Mouse (Mus musculus): Measurements from ENCODE around the gene Cd79a. TPM values are rescaled to one million over a fixed set of nuclear protein-coding genes. Genes with fewer than 3 reads are reported as not detected.

The Cd79a gene
- total and polyA plus RNA-seq, 3 experiments, result 0.23 to 0.61 TPM; not detected in 1

- TF ChIP-seq NRF1 (IDR thresholded peaks at IDR 0.05; ENCODE audit: insufficient read depth, low read depth, low read length, poor library complexity, severe bottlenecking) (no peak; the same call in 1 of the 2 replicates), KAT2A (conservative IDR thresholded peaks at IDR 0.05; ENCODE audit: low read depth, low read length) (peak; percentile 65; the same call in 1 of the 2 replicates), JUND (IDR thresholded peaks at IDR 0.05; ENCODE audit: low read depth, low read length) (no peak), MEF2A (IDR thresholded peaks at IDR 0.05; ENCODE audit: extremely low read depth, insufficient replicate concordance, low read depth, low read length, poor library complexity, severe bottlenecking) (no peak), ELF1 (IDR thresholded peaks at IDR 0.05; ENCODE audit: low read depth, low read length) (peak; percentile 98), TAL1 (IDR thresholded peaks at IDR 0.05; ENCODE audit: low read length) (no peak), ZNF384 (IDR thresholded peaks at IDR 0.05; ENCODE audit: low read depth, low read length) (no peak), MYC (IDR thresholded peaks at IDR 0.05; ENCODE audit: low read depth, low read length) (peak; percentile 92), ZC3H11A (IDR thresholded peaks at IDR 0.05; ENCODE audit: low read depth, low read length) (no peak)
Measured at GRCm38 (mm10) chr7:24904070-24904483, 6.9 kb downstream of the Cd79a start (continued).

- Histone ChIP-seq H3K27ac (ENCODE audit: control insufficient read depth, low read depth, low read length) (no peak overlapping the region; the same call in 1 of the 2 replicates), H3K4me3 (ENCODE audit: control insufficient read depth in 1 of 2, insufficient read depth in 1 of 2, low read depth in 2 of 2, low read length in 2 of 2) (peak overlapping the region; percentile 79 to 92), H3K36me3 (ENCODE audit: control insufficient read depth in 1 of 2, insufficient read depth in 2 of 2, low read length in 2 of 2) (peaks cover 0 to 23% of the 10 kb centered on the region in 2 experiments), H3K79me2 (ENCODE audit: control insufficient read depth, insufficient read depth, low read length, poor library complexity) (peaks cover 28% of the 10 kb centered on the region), H3K4me1 (ENCODE audit: control insufficient read depth in 1 of 2, insufficient read depth in 2 of 2, low read length in 2 of 2) (peaks cover 0 to 37% of the 10 kb centered on the region in 2 experiments; a peak in 2 of 4 replicates), H3K27me3 (ENCODE audit: control insufficient read depth in 1 of 2, insufficient read depth in 2 of 2, low read length in 2 of 2) (no peaks in the 10 kb centered on the region), H3K9ac (ENCODE audit: control insufficient read depth, low read depth, low read length, poor library complexity, severe bottlenecking) (peak overlapping the region; percentile 85), H3K9me3 (replicated peaks; ENCODE audit: insufficient read depth, low read length) (no peaks in the 10 kb centered on the region)
- DNase-seq (ENCODE audit: low read depth, low spot score), result peak; percentile 83
- peak; percentile 37; the same call in 1 of the 2 replicates for TF ChIP-seq MAZ (IDR thresholded peaks at IDR 0.05; ENCODE audit: low read depth, low read length)
- TF ChIP-seq SIN3A (IDR thresholded peaks at IDR 0.05; ENCODE audit: low read length), result peak; percentile 70; the same call in 1 of the 2 replicates
- TF ChIP-seq MYB (IDR thresholded peaks at IDR 0.05; ENCODE audit: low read depth, low read length), result no peak
- no peak for TF ChIP-seq ZKSCAN1 (IDR thresholded peaks at IDR 0.05; ENCODE audit: low read depth, low read length)
- no peak for TF ChIP-seq KAT2A (conservative IDR thresholded peaks at IDR 0.05; ENCODE audit: low read depth, low read length)
- no peak for TF ChIP-seq POLR2A (IDR thresholded peaks at IDR 0.05; ENCODE audit: control insufficient read depth in 1 of 2, insufficient read depth in 1 of 2, low read depth in 1 of 2, low read length in 2 of 2, poor library complexity in 1 of 2)
- no peak for TF ChIP-seq MXI1 (IDR thresholded peaks at IDR 0.05; ENCODE audit: low read depth, low read length)
- TF ChIP-seq RAD21 (IDR thresholded peaks at IDR 0.05; ENCODE audit: low read depth, low read length), result peak; percentile 43
- TF ChIP-seq POLR2AphosphoS5 (IDR thresholded peaks at IDR 0.05; ENCODE audit: borderline replicate concordance, low read depth, low read length), result no peak
- TF ChIP-seq E2F4 (IDR thresholded peaks at IDR 0.05; ENCODE audit: borderline replicate concordance, low read depth, low read length), result no peak
- TF ChIP-seq USF1 (IDR thresholded peaks at IDR 0.05; ENCODE audit: low read depth, low read length), result no peak
- no peak for TF ChIP-seq RCOR1 (IDR thresholded peaks at IDR 0.05; ENCODE audit: low read depth, low read length)
- no peak for TF ChIP-seq CHD1 (IDR thresholded peaks at IDR 0.05; ENCODE audit: low read depth, low read length)
- TF ChIP-seq SMC3 (IDR thresholded peaks at IDR 0.05; ENCODE audit: low read depth, low read length), result peak; percentile 76
- TF ChIP-seq CTCF (IDR thresholded peaks at IDR 0.05 in 2 of 3, conservative IDR thresholded peaks at IDR 0.05 in 1 of 3; ENCODE audit: control insufficient read depth in 1 of 3, insufficient read depth in 1 of 3, low read depth in 2 of 3, low read length in 3 of 3, poor library complexity in 1 of 3, severe bottlenecking in 1 of 3), result peak; percentile 51 to 73 (median 70); a peak in 5 of 6 replicates
- no peak for TF ChIP-seq GABPA (IDR thresholded peaks at IDR 0.05; ENCODE audit: low read depth, low read length)
- TF ChIP-seq TBP (IDR thresholded peaks at IDR 0.05; ENCODE audit: low read depth, low read length), result no peak
- no peak for TF ChIP-seq JUND (IDR thresholded peaks at IDR 0.05; ENCODE audit: low read depth, low read length)
- peak; percentile 26; the same call in 1 of the 2 replicates for TF ChIP-seq ZC3H11A (IDR thresholded peaks at IDR 0.05; ENCODE audit: low read depth, low read length)
- TF ChIP-seq MYC (IDR thresholded peaks at IDR 0.05; ENCODE audit: low read depth, low read length), result 0 out of 2 replicates have a peak, but pooled peaks have one; percentile 15
- TF ChIP-seq NRF1 (IDR thresholded peaks at IDR 0.05; ENCODE audit: insufficient read depth, low read depth, low read length, poor library complexity, severe bottlenecking), result no peak
- TF ChIP-seq BHLHE40 (IDR thresholded peaks at IDR 0.05; ENCODE audit: borderline replicate concordance, low read depth, low read length), result no peak
- TF ChIP-seq TCF12 (IDR thresholded peaks at IDR 0.05; ENCODE audit: low read depth, low read length), result no peak
- TF ChIP-seq HCFC1 (IDR thresholded peaks at IDR 0.05; ENCODE audit: low read depth, low read length), result no peak; the same call in 1 of the 2 replicates
- no peak for TF ChIP-seq POLR2AphosphoS2 (IDR thresholded peaks at IDR 0.05; ENCODE audit: low read length)
- no peak for TF ChIP-seq TAL1 (IDR thresholded peaks at IDR 0.05; ENCODE audit: low read length)
- TF ChIP-seq MAX (IDR thresholded peaks at IDR 0.05; ENCODE audit: low read length), result no peak
- TF ChIP-seq UBTF (IDR thresholded peaks at IDR 0.05; ENCODE audit: borderline replicate concordance, insufficient read depth, low read depth, low read length), result no peak
- TF ChIP-seq ZMIZ1 (IDR thresholded peaks at IDR 0.05; ENCODE audit: low read depth, low read length), result no peak
- TF ChIP-seq ZNF384 (IDR thresholded peaks at IDR 0.05; ENCODE audit: low read depth, low read length), result no peak
- no peak for TF ChIP-seq NELFE (IDR thresholded peaks at IDR 0.05; ENCODE audit: low read depth, low read length)
- TF ChIP-seq MAFK (IDR thresholded peaks at IDR 0.05; ENCODE audit: borderline replicate concordance, low read depth, low read length), result no peak
Measured at GRCm38 (mm10) chr7:24904936-24905335, 7.8 kb downstream of the Cd79a start.

All from MEL (cell line).